Mouse (Mus musculus) cerebellum, adult 11 months (tissue): ENCODE measurements around the gene Ctbp2.

Experiments
- DNase-seq: peaks from one replicate; pipeline ENCODE4 v3.0.0; 2022

The Ctbp2 gene

DNA sequence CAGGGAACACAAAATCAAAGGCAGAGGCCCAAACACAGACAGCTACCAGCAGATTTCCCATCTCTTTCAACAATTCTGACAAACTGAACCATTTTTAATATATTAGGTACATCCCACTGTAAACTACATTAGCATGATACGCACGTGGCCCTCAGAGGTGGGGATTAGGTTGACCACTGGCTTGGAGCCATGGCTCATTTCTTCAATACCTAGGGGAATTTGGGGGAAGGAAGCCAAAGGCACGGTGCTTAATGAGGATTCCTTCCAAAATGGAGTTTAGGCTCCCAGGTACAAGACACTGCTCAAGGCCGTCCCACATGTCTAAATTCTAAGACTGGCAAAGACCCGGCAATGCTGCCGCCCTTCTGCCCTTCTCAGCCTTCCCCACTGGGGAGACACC is 121.9 kb downstream of the Ctbp2 start:
- no peak for DNase-seq

DNA sequence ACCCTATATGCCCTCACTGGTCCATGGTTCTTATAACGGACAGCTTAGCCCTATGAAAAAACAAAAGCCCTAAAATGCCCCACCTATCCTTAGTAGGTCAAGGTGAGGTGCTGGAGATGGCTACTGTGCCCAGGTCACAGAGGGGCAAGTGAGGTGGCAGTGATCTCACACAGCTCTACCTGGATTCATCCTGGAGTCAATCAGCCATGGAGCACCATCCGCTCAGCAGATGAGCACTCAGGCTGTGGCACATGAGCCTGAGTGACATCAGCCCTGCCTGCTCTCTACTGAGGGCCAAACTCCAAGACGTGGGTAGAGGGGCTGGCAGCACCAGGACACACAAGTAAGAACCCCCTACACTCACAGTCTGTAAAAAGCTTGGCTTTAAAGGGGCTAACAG is 122.8 kb downstream of the Ctbp2 start:
- DNase-seq: no peak

DNA sequence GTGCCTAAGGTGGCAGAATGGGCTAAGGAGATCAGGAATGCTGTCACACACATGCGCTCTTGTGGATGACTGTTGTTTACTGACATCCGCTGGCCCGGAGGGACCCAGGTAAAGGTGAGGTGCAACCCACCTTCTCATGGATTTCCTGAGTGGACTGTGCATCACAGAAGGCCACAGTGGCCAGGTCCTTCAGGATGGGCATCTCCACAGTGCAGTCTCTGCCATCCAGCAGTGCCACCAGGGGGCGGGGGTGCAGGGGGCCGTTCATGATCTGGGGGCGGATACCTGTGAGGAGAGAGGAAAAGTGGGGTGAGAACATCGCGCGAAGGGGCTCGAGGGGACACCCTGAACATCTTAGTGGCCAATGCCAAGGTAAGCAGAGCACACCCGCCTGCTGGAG is 125.1 kb downstream of the Ctbp2 start:
- no peak for DNase-seq

DNA sequence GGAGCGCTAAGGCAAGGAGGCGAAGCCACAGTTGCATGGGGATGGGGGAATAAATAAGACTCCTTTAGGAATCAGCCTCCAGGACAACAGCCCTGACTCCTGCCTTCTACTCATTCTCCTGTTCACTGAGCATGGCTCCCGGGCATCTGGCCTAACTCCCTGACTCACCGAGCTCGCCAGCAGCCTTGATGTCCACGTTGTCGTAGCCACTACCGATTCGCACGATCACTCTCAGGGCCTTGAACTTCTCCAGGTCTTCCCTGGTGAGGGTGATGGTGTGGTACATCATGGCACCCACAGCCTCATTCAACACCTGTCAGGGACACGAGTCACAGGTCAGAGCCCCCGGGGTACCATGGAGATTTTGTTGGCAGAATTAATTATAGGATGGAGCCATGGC is 125.5 kb downstream of the Ctbp2 start:
- DNase-seq: no peak

DNA sequence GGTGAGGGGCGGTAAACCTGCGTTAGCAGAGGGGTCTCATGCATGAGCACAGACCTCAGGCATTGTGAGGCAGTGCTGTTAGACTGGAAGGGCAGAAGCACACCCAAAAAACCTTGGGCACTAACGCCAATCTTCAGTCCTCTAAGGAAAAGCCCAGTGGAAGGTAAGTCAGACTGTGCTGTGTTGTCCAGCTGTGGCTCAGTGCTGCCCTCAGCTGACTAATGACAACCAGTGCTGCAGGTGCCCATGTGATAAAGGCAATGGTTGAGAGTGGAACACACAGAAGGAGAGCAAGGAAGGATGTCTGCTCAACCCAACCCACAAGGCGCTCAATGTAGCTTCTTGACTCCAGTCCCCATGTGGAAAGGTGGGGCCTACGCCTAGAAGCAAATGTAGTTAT is 127.8 kb downstream of the Ctbp2 start:
- no peak for DNase-seq

DNA sequence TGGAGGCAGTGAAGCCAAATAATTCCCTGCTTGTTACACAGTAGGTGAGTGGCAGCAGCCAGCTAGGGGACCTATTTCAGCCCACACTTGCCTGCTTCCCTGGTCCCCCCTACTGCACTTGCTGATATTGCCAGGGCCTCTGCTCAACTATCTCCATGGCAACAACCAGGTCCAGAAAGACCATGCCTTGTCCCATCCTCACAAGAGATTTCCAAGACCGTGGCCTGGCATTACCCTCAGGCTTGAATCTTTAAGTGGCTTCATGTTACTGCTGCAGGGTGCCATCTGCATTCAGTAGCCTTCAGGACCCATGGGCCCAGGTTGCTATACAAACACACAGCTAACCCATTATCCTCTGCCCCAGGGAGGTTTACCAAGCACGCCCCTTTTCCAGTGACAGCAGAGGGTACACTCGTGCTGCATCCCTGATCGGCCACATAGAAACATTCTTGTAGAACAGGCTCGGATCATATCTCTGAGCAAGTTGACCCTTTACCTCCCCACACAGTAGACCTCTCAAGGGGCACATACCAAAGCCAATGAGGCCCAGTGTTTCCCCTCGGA is 129.4 kb downstream of the Ctbp2 start:
- no peak for DNase-seq

DNA sequence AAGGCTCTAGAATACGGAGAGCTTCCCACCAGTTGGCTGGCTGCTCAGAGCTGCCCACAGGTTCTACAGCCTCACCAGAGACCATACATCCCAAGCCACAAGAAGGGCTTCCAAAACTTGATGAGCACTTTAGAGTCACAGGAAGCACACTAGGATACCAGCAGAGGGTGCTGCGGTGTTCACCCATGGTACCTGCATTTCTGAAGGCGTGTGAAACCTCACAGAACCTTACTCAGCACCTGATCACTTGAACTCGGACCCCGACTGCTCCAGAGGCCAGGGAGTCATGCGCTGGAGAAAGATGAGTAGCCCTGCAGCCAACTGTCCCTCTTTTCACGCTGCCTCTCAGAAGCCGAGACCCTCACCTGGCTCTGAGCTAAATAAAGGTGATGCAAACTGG is 130.0 kb downstream of the Ctbp2 start:
- no peak for DNase-seq

DNA sequence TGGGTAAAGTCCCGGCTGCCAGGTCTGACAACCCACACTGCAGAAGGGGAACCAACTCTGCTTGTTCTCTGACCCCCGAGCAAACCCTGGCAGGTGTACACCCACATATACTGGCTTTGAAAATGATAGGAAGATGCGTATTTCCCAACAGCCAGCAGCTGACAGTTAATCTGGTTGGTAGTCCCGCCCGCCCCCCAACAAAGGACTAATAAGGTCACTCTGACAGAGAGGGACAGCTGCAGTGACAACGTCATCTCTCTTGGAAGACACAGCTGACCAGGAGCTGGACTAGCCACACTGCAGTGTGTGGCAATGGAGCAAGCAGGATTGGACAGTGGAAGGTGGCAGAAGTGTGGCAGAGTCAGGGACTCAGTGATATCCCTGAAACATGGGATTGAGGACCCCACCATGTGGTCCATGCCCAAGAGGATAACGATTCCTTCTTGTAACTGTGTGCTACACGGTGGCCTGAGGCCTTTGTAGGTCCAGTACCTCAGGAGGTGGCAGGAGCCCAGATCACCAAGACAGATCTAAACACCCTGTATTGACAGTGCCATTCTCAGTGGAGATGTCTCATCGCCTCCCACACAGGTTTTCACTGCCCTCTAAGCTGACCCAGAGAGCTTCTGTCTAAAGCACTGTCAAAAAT is 131.1 kb downstream of the Ctbp2 start:
- no peak for DNase-seq

DNA sequence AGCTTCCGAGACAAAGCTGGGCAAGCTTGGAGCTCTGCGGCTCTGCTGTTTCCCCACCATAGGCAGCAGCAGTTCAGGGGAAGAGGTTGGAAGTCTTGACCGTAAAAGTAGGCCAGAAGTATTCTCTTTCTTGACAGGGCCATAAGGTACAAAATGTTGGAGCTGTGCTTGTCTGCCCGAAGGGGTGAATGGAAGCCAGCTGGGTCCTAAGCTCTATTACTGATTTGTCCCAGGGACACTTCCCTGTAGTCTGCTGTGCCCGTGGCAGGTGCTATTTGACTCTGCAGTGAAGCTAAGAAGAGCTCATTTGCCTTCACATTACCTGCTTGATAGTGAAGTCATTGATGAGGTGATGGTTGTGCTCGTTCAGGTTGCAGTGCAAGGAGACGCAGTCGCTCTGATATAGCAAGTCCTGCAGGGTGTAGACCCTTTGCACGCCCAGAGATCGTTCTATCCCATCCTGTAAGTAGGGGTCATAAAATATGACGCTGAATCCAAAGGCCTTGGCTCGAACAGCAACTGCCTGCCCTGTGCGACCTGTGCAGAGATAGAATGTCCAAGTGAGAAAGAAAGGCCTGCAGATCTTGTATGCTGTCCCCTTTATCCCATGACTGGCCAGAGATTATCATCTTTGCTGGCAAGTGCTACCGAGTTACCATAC is 132.8 kb downstream of the Ctbp2 start:
- no peak for DNase-seq

DNA sequence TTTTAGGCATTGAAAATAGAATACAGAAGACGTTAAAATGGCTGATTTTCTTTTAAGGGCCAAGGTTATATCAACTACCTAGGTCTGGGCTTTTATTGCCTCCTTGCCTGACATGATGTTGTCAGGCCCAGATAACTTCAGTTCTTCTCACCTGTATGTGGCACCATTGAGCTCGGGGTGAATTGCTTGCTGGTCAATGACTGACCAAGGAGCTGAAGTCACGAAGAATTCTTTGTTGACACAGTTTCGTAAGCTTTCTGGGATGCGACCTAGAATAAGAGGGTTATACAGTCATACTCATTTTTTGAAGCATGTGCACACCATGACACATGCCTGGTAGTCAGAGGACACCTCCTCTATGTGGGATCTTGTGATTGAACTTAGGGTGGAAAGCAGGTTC is 134.3 kb downstream of the Ctbp2 start:
- no peak for DNase-seq

DNA sequence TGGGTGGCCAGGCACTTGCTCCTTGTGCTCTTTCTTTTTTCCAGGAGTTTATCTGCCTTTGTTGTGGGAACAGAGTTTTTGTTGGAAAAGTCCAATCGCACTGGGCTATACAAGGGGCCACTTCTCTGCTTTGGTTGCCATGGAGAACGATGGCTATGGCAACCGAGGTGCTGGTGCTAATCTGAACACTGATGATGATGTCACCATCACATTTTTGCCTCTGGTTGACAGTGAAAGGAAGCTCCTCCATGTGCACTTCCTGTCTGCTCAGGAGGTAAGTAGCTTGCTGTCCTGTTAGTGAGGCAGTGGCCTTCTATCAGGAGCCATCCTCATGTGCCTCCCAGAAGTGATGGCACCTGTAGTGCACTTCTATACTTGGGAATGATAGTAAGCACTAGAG is 141.5 kb downstream of the Ctbp2 start:
- no peak for DNase-seq

DNA sequence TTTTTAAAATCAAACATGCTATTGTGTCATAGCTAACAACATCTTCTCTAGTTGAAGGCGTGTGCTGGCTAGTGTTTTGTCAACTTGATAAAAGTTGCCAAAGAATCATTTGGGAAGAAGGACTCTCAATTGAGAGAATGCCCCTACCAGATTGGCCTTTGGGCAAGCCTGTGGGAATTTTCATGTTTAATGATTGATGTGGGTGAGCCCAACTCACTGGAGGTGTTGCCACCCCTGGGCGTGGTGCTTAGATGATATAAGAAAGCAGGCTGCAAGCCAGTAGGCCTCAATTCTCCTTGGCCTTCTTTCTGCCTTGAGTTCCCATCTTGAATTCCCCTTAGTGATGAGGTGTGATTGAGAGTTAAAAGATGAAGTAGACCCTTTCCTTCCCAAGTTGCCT is 146.2 kb downstream of the Ctbp2 start:
- DNase-seq: no peak

DNA sequence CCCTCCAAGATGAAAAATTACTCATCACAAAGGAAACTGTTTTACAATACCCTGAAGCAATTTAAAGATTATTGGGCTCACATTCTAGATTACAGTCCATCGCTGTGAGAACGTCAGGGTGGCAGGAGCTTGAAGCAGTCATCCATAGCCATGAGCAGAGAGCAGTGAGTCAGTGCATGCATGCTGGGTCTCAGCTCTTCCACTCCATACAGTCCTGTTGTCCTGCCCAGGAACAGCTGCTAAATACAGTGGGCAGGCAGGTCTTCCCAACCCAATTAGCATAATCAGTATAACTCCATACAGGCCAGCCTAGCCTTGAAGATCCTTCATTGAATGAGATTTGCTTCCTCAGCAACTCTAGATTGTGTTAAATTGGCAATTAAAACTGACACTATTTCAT is 148.1 kb downstream of the Ctbp2 start:
- no peak for DNase-seq

DNA sequence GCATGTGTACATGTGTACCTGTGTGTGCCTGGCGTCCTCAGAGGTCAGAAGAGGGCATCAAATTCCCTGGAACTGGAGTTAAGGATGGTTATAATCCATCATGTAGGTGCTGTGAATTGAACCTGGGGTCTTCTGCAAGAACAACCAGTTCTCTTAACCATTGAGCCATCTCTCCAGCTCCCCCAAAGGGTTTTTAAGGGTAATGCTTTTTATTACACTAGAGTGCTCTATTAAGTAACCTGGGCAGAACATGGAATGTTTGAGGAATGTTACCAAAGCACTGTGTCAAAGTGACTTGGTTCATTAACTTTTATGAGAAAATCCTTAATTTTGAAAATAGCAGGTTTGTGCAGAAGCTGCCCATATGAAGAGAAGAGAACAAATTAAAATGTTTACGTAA is 152.1 kb downstream of the Ctbp2 start:
- no peak for DNase-seq

DNA sequence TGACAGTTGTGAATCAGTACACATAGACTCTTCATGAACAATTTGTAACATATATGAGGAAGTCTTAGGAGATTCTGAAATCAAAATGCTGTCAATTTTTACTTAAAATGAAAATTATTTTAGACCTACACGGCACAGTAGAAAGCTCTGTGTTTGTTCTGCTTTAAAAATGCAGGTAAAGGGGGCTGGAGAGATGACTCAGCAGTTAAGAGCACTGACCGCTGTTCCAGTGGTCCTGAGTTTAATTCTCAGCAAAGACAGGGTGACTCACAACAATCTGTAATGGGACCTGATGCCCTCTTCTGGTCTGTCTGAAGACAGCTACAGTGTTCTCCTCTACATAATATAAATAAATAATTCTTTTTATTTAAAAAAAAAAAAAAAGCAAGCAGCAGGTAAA is 158.4 kb downstream of the Ctbp2 start:
- no peak for DNase-seq

DNA sequence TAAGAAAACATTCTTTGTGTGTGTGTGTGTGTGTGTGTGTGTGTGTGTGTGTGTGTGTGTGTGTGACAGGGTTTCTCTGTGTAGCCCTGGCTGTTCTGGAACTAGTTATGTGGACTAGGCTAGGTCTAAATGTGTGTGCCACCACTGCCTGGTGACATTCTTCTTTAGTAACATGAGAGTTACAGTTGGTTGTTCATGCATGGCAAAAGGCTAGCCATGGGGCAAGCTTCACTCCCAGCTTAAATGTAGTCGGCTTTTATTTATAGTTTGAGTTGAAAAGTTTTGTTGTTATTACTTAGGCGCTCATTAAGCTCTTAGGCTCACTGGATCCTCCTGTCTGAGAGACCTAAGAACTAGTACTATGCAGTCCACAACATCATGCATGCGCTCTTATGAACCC is 159.8 kb downstream of the Ctbp2 start:
- DNase-seq: no peak

DNA sequence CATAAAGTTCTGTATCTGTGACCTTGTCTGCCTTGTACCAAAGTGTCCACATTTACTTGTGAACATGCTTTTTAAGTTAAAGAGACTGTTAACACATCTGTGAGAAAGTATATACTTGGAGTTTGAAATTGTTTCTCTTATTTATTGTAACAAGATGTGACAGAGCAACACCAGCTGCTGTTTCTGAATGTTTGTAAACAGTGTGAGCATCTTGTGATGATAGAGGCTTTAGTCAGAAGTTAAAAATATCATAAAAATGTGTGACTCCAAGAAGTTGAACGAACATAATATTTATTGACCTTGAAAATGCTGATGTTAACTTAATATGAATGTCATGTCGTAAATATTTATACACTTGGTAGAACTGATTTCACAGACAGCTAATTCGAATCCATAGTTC is 173.5 kb downstream of the Ctbp2 start:
- DNase-seq: no peak

DNA sequence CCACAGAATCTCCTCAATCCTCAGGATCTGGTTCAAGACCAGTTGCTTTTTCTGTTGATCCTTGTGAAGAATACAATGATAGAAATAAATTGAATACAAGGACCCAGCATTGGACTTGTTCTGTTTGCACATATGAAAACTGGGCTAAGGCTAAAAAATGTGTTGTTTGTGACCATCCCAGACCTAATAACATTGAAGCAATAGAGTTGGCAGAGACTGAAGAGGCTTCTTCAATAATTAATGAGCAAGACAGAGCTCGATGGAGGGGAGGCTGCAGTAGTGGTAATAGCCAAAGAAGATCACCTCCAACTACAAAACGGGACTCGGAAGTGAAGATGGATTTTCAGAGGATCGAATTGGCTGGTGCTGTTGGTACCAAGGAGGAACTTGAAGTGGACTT is 174.2 kb downstream of the Ctbp2 start:
- no peak for DNase-seq

DNA sequence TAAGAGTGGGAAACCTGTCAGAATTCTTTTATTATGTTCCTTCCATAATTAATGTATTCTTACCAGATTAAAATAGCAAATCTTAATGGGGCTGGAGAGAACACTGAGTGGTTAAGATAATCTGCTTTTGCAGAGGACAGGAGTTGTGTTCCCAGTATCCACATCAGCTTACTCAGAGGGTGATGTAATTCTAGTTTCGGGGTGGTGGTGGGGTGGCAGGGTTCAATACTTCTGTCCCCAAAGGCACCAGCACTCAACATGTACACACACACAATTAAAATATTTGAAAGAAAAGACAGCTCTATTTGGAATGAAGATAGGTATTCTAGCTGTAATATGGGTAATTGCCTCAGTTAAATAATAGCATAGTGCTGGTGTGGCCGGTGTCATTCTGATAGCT is 183.6 kb downstream of the Ctbp2 start:
- no peak for DNase-seq

DNA sequence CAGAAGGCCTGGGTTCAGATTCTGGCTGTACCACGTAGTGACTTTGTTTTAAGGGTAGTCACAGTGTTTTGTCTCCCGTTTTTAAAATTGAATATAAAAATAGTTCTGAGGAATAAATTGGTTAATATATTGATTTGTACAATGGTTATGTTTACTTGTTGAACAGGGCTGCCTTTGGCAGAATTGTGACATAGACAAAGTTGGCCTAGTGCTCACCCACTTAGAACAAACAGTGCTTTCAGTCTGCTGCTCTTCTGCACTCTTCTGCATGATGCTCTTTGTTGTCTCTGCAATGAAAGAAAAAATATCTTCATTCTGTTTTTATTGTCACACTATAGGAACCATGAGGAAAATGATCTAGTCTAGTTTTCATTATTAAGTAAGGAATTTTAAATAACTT is 185.0 kb downstream of the Ctbp2 start:
- no peak for DNase-seq
